Mouse (Mus musculus): ENCODE data around the gene Lgmn.

GRCm38 (mm10) chr12:102372322-102372721 lies 67.3 kb downstream of the Lgmn start:
- TF ChIP-seq CTCF (IDR thresholded peaks at IDR 0.05; ENCODE audit: extremely low read depth, insufficient read depth, low read length) (no peak), POLR2A (IDR thresholded peaks at IDR 0.05; ENCODE audit: extremely low read depth, insufficient read depth, low read length) (no peak)

All from cortical plate, adult 2 months (tissue).